Mouse (Mus musculus): Measurements from ENCODE around the gene Gm10665.
"Not testable (repeated sequence)": the region's sequence is repeated elsewhere in the genome, so short reads cannot be mapped to it uniquely, and the experiment has no call there.

The Gm10665 gene

DNA sequence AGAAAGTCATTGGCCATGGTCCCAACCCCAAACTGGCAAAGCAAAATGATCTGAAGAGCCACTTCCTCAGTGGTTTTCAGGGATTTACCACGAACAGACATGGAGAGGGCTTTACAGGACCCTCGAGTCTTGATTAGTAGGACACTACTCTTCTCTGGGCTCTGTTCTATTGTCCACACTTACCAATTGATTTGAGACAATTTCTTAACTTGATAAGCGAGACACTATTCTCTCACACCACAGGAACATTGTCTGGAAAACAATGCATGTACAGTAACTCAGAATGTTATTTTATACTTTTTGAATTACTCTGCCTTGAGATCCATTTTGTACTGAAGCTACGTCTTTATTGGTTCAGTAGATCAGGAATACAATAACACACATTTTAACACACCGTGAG, at the start of gene Gm10665:
Gm10665 (minus strand) TSS at position 101 of the 400 bp plus-strand sequence.
- not testable (repeated sequence) for DNase-seq (ENCODE audit: low read depth, low spot score)

DNA sequence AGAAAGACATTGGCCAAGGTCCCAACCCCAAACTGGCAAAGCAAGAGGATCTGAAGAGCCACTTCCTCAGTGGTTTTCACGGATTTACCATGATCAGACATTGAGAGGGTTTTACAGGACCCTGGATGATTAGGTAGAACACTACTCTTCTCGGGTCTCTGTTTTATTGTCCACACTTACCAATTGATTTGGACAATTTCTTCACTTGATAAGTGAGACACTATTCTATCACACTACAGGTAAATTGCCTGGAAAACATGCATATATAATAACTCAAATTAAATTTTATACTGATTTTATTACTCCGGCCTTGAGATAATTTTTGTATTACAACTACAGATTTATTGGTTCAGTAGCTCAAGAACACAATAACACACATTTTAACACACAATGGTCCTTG, 35.7 kb upstream of the Gm10665 start, which contains the start of gene Vmn1r151:
Vmn1r151 (minus strand) TSS at position 101 of the 400 bp plus-strand sequence.
- DNase-seq (ENCODE audit: low read depth, low spot score): not testable (repeated sequence)

DNA sequence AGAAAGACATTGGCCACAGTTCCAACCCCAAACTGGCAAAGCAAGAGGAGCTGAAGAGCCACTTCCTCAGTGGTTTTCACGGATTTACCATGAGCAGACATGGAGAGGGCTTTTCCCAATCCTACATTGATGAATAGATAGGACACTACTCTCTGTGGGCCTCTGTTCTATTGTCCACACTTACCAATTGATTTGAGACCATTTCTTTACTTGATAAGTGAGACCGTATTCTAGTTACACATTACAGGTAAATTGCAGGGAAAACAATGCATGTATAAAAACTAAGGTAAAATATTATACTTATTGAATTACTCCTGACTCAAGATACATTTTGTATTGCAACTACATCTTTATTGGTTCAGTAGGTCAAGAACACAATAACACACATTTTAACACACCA, 25.7 kb downstream of the Gm10665 start, which contains the start of gene Vmn1r149:
Vmn1r149 (minus strand) TSS at position 101 of the 400 bp plus-strand sequence.
- DNase-seq (ENCODE audit: low read depth, low spot score): not testable (repeated sequence)

DNA sequence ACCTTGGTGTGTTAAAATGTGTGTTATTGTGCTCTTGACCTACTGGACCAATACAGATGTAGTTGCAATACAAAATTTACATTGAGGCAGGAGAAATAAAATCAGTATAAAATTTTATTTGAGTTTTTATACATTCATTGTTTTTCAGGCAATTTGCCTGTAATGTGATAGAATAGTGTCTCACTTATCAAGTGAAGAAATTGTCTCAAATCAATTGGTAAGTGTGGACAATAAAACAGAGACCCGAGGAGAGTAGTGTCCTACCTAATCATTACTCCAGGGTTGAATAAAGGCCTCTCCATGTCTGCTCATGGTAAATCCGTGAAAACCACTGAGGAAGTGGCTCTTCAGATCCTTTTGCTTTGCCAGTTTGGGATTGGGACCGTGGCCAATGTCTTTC, 50.6 kb downstream of the Gm10665 start, which contains the start of gene Vmn1r148:
Vmn1r148 (plus strand) TSS at position 301 of the 400 bp plus-strand sequence.
- not testable (repeated sequence) for DNase-seq (ENCODE audit: low read depth, low spot score)
